Mouse (Mus musculus) adipose tissue, adult 10 weeks (tissue): ENCODE results near the gene Reln. TPM values are rescaled to one million over a fixed set of nuclear protein-coding genes. Genes with fewer than 3 reads are reported as not detected.

ENCODE experiments used
- polyA plus RNA-seq: library from polyadenylated mRNA; stranded (reverse); fragments of 350-450 nt; fragmentation: Illumina TruSeq; extraction: RNeasy Lipid Tissue Mini Kit (QIAGEN cat#74804); gene quantifications from one replicate; pipeline ENCODE4 v1.2.3, GENCODE M21; 2014; ENCODE audit warnings: low read depth, low replicate concordance

Gene Reln
- polyA plus RNA-seq = 12.6 TPM

DNA sequence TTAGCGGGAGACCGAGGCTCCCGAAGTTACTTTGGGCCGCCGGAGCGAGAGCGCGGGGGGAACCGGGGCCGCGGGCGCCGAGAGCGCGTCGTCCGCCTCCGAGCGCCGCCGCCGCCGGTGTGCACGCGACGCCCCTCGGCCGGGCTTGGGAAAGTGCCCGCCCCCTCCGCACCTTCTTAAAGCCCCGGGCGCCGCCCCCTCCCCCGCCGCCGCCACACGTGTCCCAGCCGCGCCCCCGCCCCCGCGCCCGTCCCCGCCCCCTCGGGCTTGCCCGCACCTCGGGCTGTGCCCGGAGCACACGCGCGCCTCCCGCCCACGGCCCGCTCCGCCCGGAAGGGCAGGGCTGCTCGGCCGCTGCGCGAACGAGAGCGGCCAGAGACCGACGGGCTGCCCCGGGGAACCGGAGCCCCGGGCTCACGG lies at the start of gene Reln:
Reln (minus strand) TSS at position 147 of the 420 bp plus-strand sequence.

DNA sequence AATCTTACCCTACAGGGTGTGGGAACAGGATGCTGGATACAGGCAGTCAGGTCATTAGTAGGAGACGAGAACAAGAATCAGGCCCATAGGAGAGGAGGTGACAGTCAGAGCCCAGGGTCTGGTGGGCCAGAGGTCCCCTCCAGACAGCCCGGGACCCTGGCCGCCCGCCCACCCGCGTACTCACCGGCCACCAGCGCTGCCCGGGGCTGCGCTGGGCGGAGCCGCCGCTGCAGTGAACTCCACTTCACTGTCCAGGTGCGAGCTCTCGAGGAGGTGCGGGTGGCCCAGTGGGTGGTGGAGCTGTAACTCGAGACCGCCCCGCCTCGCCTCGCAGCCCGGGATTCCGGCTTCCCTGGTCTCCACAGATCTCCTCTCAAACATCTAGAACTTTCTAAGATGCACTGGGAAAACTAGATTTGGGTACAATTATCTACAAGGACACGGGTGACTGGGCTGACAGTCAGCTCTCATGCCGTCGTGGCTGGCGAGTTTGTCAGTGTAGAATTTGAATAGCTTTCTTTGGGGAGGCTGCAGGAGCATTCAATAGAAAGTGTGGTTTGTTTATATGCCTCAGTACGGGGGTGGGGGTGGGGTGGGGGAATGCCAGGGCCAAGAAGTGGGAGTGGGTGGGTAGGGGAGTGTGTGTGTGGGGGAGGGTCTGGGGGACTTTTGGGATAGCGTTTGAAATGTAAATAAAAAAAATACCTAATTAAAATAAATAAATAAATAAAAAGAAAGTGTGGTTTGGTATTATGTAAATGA lies 479.0 kb downstream of the Reln start, which contains the start of gene Slc26a5:
Slc26a5 (minus strand) TSS at position 259 of the 762 bp plus-strand sequence.

Other genes starting within 250 kb of the Reln start
- gene Orc5, start 205.7 kb upstream of the Reln start, polyA plus RNA-seq = 19.9 TPM